Mouse (Mus musculus) CD8-positive naive resting alpha-beta T cell, adult 2 months (primary cell): Measurements from ENCODE around the gene Scn1b.

Experiments
- DNase-seq, 2 experiments: peaks; one replicate each; pipeline ENCODE4 v3.0.0; 2022; ENCODE audit warnings: low read depth in 2 of 2, low spot score in 2 of 2

Scn1b gene

GRCm38 (mm10) chr7:31126851-31127724 is at the start of gene Scn1b:
Gene Scn1b (minus strand): TSS chr7:31127003.
- no peak for DNase-seq

DNA sequence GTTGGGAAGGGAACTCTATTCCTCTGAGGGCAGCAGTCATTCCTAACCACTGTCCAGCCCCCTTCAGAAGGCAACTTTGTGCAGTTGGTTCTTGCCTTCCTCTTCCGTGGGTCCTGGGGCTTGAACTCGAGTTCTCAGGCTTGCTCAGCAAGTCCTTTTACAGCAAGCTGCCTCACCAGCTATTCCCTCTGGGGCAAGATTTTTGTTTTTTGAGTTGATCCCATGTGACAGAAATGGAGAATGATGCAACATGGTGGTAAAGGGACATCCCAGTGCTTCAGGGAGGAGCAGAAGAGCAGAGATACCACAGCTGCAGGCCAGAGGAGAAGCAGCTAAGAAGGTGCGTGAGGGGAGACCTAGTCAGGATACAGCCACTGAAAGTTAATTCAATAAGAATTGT is 48.3 kb upstream of the Scn1b start:
- DNase-seq, result no peak

DNA sequence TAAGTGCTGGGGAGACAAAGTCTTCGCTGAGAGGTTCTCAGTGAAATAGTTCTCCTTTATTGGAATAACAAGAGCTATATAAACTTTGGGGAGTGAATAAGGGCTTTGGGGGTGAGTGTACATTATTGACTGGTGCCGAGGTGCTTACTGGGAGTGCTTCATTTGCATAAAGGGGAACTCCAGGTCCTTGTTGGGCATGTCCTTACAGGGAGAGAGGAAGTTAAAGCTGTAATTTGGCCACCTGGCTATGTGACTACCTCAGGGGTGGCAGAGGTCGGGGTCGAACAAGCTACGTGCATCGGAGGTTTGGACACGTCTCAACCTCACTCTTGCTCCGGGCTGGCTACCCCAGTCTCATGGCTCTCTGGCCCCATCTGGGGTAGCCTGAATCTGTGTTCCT is 47.7 kb upstream of the Scn1b start:
- DNase-seq, result no peak

GRCm38 (mm10) chr7:31172238-31172637 is 45.4 kb upstream of the Scn1b start:
- peak; percentile 71 to 74 for DNase-seq

DNA sequence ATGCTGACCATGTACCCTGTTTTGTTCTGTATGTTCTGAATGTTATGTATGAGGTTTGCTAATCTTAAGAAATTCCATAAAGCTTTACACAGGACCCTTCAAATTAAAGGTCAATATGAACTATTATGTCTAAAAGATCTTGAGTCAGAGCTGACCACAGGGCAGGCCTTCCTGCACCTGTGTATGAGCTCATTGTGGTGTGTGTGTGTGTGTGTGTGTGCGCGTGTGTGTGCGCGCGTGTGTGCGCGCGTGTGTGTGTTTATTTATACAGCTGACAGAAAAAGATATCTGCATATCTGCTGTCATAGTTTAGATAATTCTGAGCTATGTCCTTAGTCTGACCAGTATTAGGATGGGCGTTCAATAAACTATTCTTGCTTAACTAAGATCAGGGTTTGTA is 43.7 kb upstream of the Scn1b start:
- DNase-seq, result no peak

DNA sequence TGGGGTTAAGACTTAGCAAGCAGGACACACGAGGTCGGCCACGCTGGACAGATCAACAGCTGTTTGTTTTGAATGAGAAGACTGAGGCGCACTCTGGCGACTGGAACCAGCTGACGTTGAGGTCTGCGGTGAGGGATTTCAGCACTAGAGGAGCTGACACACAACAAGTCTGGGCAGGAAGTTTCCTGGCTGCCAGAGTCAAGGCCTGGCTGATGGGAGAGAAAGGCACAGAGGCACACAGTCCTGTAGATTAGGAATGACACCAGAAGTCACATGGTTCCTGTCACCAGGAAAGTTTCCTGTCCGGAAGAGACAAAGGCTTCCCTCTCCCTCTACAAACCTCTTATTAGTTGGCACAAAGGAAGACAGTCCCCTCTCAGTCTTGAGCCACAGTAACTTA is 41.6 kb upstream of the Scn1b start:
- DNase-seq, result peak in 1 of 2 experiments; percentile 74

DNA sequence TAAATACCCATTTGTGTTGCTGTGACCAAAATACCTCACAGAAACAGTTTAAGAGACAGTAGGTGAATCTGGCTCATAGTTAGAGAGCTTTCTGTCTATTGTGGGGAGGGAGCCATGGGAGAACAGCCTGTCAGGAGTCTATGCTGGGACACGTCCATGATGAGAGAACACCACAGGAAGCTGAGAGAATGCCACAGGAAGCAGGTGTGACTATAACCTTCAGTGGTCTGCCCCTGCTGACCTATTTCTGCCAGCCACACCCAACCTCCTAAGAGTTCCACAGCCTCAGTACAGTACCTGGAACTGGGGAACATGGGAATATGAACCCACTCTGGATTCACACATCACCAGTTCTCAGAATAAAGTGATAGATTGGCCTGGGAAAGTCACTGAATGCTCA is 37.9 kb upstream of the Scn1b start:
- no peak for DNase-seq

- no peak for DNase-seq
These were observed 37.1 kb upstream of the Scn1b start for GRCm38 (mm10) chr7:31163666-31164577.

DNA sequence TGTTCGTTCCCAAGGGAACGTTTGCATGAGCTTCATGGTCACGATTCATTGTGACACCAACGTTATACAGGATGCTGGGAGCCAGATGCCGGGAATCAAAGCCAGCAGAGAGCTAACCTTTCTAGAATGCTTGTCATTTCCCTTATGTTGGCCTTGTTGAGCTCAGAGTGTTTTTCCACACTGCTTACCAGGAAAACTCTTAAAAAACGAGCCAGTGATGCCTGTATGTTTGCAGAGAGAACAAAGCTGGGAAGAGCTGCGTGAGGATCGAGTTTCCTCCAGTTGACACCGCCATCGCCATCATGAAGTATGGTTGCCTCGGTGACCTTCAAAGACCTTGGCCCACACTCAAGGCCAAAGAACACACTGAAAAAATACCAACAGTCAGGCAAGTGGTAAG is 35.5 kb upstream of the Scn1b start:
- no peak for DNase-seq

- no peak for DNase-seq
These were observed 35.0 kb upstream of the Scn1b start for GRCm38 (mm10) chr7:31161831-31162230.

DNA sequence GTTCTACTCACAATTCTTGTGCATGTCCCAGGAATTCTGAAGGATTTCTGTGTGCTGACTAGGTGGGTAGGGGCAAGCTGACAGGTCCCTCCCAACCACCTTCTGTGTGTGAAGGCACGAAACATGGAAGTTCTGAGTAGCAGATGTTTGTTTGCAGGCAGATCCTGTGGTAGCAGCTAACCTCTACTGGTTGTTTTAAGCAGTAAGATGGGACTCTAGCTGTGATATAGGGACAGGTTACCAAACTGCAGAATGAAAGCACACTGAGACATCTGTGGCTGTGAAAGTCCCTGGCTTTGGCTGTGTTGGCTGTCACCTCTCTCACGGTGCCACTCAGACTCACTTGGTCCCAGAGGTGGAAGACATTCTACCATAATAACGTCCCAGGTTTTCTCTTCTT is 34.4 kb upstream of the Scn1b start:
- DNase-seq, result peak; percentile 48 to 59

DNA sequence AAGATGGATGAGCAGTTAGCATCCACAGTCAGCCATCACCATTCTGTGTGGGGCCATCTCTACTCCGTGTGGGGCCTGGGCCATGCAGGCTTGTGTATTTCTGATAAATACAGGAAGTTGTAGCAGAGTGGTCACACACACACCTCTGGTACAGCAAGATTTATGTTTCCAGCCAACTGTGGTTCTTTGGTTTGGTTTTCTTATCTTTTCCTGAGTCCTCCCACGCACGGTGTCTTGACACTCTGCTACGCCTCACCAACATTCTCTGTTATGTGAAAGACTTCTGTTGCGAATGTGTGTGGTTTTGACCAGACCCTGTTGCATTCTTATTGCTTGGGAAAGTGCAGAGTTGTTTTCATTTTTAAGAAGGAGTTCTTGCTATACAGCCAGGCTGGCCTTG is 34.0 kb upstream of the Scn1b start:
- DNase-seq, result peak in 1 of 2 experiments; percentile 56

DNA sequence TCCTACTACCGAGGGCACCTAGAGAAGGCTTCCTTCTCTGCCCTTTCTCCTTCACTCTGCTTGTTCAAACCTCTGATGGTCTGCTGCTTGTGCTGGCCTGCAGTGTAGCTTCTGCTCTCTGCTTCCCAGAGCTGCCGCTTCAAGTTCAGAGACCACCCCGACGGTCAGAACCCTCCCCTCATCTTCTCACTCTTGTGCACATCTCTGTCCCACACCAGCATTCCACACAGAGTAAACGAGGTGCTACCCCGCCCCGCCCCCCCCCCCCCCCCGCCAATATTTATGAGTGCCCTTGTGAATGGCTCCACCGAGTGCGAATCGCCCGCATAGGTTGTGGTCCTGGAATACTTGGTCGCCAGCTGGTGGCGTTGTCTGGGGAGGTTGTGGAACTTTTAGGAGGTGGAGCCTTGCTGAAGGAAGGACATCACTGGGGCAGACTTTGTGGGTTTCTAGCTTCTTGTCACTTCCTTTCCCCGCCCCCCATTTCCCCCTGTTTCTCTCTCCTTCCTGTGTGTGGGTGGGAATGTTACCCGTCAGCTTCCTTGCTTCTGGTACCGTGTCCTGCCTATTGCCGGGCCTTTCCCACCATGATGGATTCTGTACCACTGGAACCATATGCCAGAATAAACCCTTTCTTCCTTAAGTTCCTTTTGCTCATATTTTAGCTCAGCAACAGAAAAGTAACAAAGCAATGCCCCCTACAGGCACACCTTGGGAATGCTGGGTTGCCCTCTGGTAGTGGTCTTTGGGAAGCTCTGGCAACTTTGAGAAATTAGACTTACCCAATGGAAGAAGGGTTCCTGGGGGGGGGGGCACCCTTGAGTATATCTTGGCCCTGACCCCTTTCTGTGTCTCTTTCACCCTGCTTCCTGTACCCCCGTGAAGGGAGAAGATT is 29.5 kb upstream of the Scn1b start:
- DNase-seq, result peak; percentile 52 to 72

DNA sequence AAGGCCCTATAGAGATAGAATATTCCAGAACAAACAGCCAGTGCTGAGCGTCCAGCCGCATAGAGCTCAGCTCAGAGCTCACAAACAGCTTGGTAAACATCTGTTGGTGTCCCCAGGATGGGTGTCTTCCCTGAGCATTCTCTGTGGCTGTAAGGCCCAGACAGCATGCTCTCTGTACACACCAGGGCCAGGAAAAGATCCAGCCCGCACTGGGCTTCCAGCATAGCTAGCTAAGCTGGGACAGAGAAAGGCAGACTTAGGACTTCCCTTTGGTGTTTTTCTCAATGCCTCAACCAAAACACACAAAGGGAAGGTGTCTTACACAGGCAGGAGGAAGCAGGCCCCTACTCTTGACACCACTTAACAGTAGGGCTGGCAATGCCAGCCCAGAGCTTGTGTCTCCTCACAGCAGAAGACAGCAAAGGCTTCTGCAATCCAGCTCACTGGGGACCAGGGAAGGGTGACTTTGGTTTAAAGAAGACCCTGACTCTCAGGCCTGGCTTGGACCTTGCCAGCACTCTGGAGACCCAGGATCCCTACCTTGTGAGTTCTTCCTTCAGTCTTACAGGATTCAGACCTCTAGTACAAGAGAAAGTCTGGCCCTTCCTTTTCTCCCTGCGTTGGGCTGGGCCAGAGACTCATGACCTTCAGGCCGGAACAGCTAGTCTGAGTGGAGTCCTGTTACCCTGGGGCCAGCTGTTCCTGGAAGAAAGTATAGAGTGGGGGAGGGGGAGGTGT is 28.7 kb upstream of the Scn1b start, which contains the start of gene Gramd1a:
Gene Gramd1a (minus strand): TSS at position 601 of the 738 bp plus-strand sequence.
- DNase-seq, result no peak

- peak; percentile 51 to 68 for DNase-seq
These were observed 26.9 kb upstream of the Scn1b start for GRCm38 (mm10) chr7:31153536-31154320.

- DNase-seq, result peak; percentile 52 to 56
These were observed 24.8 kb upstream of the Scn1b start for GRCm38 (mm10) chr7:31151301-31152241.

DNA sequence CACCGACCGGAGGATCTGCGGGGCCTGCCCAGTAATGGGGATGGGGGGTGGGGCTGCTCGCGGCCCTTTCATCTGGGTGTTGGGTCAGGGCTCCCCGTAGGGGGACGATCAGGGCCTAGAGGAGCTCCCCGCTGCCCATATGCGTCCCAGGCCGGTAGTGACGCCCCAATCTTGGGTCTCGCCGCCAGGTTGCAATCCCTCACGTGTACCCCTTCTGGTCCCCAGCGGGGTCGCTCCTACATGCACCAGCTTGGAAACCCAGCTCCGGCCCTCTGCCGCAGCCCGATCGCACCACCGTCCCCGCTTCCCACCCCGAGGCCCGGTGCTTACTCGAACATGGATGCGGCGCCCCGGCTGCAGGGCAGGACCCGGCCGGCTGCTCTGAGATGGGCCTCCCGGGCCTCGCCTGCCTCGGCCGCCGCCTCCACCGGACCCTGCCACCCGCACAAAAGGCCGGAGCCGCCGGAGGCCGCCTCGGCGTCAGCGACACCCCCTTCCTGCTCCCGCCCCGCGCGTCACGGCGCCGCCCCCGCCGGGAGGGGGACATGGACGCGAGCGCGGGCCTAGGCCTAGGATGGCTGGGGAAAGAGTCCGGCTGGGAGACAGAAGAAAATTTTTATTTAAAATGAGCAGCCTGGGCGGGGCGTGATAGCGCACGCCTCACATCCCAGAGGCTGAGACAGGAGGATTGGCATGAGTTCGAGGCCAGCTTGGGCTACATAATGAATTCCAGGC is 23.9 kb upstream of the Scn1b start:
- peak; percentile 41 to 60 for DNase-seq
